Mouse (Mus musculus) hindbrain, postnatal 0 days (tissue): Measurements from ENCODE around the gene Pigu. TPM values are rescaled to one million over a fixed set of nuclear protein-coding genes. Genes with fewer than 3 reads are reported as not detected.

ENCODE experiments used
- ATAC-seq: fragments of 200-750 bp; cut with Nextera tagmentation; 2 replicates; pipeline ENCODE4 v1.8.0; 2017; ENCODE audit warnings: mild to moderate bottlenecking, moderate TSS enrichment, moderate library complexity
- DNase-seq: peaks from one replicate; pipeline ENCODE4 v3.0.0-alpha.2; 2015; ENCODE audit warnings: low spot score
- H3K27ac ChIP-seq: fragments of 300-500 bp; sonication (generic); 2 replicates; pipeline ENCODE4 v1.5.1; 2014; ENCODE audit warnings: mild to moderate bottlenecking
- H3K27me3 ChIP-seq: fragments of 300-500 bp; sonication (generic); 2 replicates; pipeline ENCODE4 v1.6.1; 2014; ENCODE audit warnings: low read length, mixed read lengths; ENCODE audit not compliant: insufficient read depth
- H3K36me3 ChIP-seq: fragments of 300-500 bp; sonication (generic); 2 replicates; pipeline ENCODE4 v1.6.1; 2014; ENCODE audit warnings: low read length, mixed read lengths; ENCODE audit not compliant: insufficient read depth
- H3K4me1 ChIP-seq: fragments of 300-500 bp; sonication (generic); 2 replicates; pipeline ENCODE4 v1.6.1; 2014; ENCODE audit warnings: antibody characterized with exemption, low read length, mixed read lengths; ENCODE audit not compliant: insufficient read depth
- H3K4me2 ChIP-seq: fragments of 300-500 bp; sonication (generic); 2 replicates; pipeline ENCODE4 v1.6.1; 2014; ENCODE audit warnings: low read depth, mild to moderate bottlenecking, low read length, moderate library complexity, mixed read lengths
- H3K4me3 ChIP-seq: fragments of 300-500 bp; sonication (generic); 2 replicates; pipeline ENCODE4 v1.5.1; 2014; ENCODE audit warnings: low read length
- H3K9ac ChIP-seq: fragments of 300-500 bp; sonication (generic); replicated peaks from 2 replicates; pipeline ENCODE4 v1.6.1; 2014; ENCODE audit warnings: mild to moderate bottlenecking, low read length, moderate library complexity, mixed read lengths
- H3K9me3 ChIP-seq: fragments of 300-500 bp; sonication (generic); 2 replicates; pipeline ENCODE4 v1.6.1; 2016; ENCODE audit warnings: low read length, mixed read lengths
- CTCF ChIP-seq: IDR thresholded peaks from 2 replicates; pipeline ENCODE4 v1.5.1; 2016; ENCODE audit warnings: antibody characterized with exemption, control low read depth, low read depth
- WGBS: fragments of 180-500 bp; shearing (Covaris S2); extraction: QIAGEN DNeasy Blood & Tissue Kit; methylation state at CpG from one replicate; pipeline ENCODE4 v1.1.7; 2014; 5-methylcytosine and 5-hydroxymethylcytosine counted together
- polyA plus RNA-seq: library from polyadenylated mRNA; unstranded; fragments of >200 nt; fragmentation: Nextera tagmentation; extraction: Ambion mirVana; gene quantifications from 2 replicates; pipeline ENCODE4 v1.2.1, GENCODE M21; 2015
- total RNA-seq: library from RNA; depleted of rRNA; stranded (reverse); fragments of >200 nt; gene quantifications from 2 replicates; pipeline ENCODE4 v1.2.3, GENCODE M21; 2014

Pigu gene
- total and polyA plus RNA-seq, 2 experiments from 2014 or later, result 49.7 to 53.3 TPM

- no peak for TF ChIP-seq CTCF
- Histone ChIP-seq H3K27me3 (no peaks in the 10 kb centered on the region), H3K27ac (no peak overlapping the region), H3K9ac (no peak overlapping the region), H3K4me1 (no peaks in the 10 kb centered on the region), H3K9me3 (no peaks in the 10 kb centered on the region), H3K36me3 (peaks cover 29% of the 10 kb centered on the region), H3K4me3 (no peak overlapping the region), H3K4me2 (no peak overlapping the region)
- no peak for DNase-seq
- 82% methylated on average over 1 of the region's 1 CpGs for WGBS
- ATAC-seq, result no peak
Observed at GRCm38 (mm10) chr2:155335231-155335630, 22.0 kb downstream of the Pigu start.

- H3K27ac ChIP-seq, result no peak overlapping the region
- no peak overlapping the region for H3K9ac ChIP-seq
- ATAC-seq (no peak), DNase-seq (no peak)
- 92% methylated on average over 1 of the region's 1 CpGs for WGBS
- H3K27me3 ChIP-seq, result no peaks in the 10 kb centered on the region
- no peak overlapping the region for H3K4me2 ChIP-seq
- no peak overlapping the region for H3K4me3 ChIP-seq
- no peaks in the 10 kb centered on the region for H3K4me1 ChIP-seq
- no peaks in the 10 kb centered on the region for H3K9me3 ChIP-seq
- H3K36me3 ChIP-seq, result peaks cover 35% of the 10 kb centered on the region
- TF ChIP-seq CTCF, result no peak
Observed at GRCm38 (mm10) chr2:155333421-155333820, 23.8 kb downstream of the Pigu start.

- H3K36me3 ChIP-seq, result peaks cover 44% of the 10 kb centered on the region
Observed at GRCm38 (mm10) chr2:155331351-155331750, 25.9 kb downstream of the Pigu start.

GRCm38 (mm10) chr2:155330811-155331210 is 26.4 kb downstream of the Pigu start:
- H3K4me2 ChIP-seq, result no peak overlapping the region
- no peaks in the 10 kb centered on the region for H3K4me1 ChIP-seq
- WGBS, result 95% methylated on average over 4 of the region's 4 CpGs
- no peak overlapping the region for H3K9ac ChIP-seq
- DNase-seq, result no peak
- TF ChIP-seq CTCF, result no peak
- H3K27me3 ChIP-seq, result no peaks in the 10 kb centered on the region
- no peaks in the 10 kb centered on the region for H3K9me3 ChIP-seq
- no peak overlapping the region for H3K4me3 ChIP-seq
- no peak for ATAC-seq
- no peak overlapping the region for H3K27ac ChIP-seq
- peaks cover 48% of the 10 kb centered on the region for H3K36me3 ChIP-seq

More at GRCm38 (mm10) chr2:155331351-155331750, 25.9 kb downstream of the Pigu start:
- H3K9me3 ChIP-seq, result no peaks in the 10 kb centered on the region
- H3K4me3 ChIP-seq, result no peak overlapping the region
- TF ChIP-seq CTCF, result no peak
- no peak overlapping the region for H3K9ac ChIP-seq
- ATAC-seq (no peak), DNase-seq (no peak)
- 94% methylated on average over 4 of the region's 4 CpGs for whole genome bisulfite sequencing
- H3K4me1 ChIP-seq, result no peaks in the 10 kb centered on the region
- H3K27me3 ChIP-seq, result no peaks in the 10 kb centered on the region
- no peak overlapping the region for H3K27ac ChIP-seq
- no peak overlapping the region for H3K4me2 ChIP-seq

- TF ChIP-seq CTCF, result no peak
- H3K4me2 ChIP-seq, result no peak overlapping the region
- WGBS, result 91% methylated on average over 2 of the region's 2 CpGs
- H3K27ac ChIP-seq, result no peak overlapping the region
- H3K36me3 ChIP-seq, result peaks cover 39% of the 10 kb centered on the region
- H3K27me3 ChIP-seq, result no peaks in the 10 kb centered on the region
- H3K9me3 ChIP-seq, result no peaks in the 10 kb centered on the region
- no peak for ATAC-seq
- H3K4me3 ChIP-seq, result no peak overlapping the region
- no peak for DNase-seq
- no peaks in the 10 kb centered on the region for H3K4me1 ChIP-seq
- H3K9ac ChIP-seq, result no peak overlapping the region
Observed at GRCm38 (mm10) chr2:155329707-155330106, 27.5 kb downstream of the Pigu start.

GRCm38 (mm10) chr2:155328906-155329305 is 28.3 kb downstream of the Pigu start:
- ATAC-seq, result no peak
- no peak overlapping the region for H3K9ac ChIP-seq
- no peaks in the 10 kb centered on the region for H3K27me3 ChIP-seq
- no peaks in the 10 kb centered on the region for H3K9me3 ChIP-seq
- H3K4me3 ChIP-seq, result no peak overlapping the region
- no peak for TF ChIP-seq CTCF
- DNase-seq, result no peak
- H3K4me1 ChIP-seq, result no peaks in the 10 kb centered on the region
- no peak overlapping the region for H3K27ac ChIP-seq
- peaks cover 31% of the 10 kb centered on the region for H3K36me3 ChIP-seq
- no peak overlapping the region for H3K4me2 ChIP-seq

- H3K36me3 ChIP-seq, result peaks cover 30% of the 10 kb centered on the region
- no peaks in the 10 kb centered on the region for H3K4me1 ChIP-seq
- DNase-seq (no peak), ATAC-seq (no peak)
- no peaks in the 10 kb centered on the region for H3K27me3 ChIP-seq
- 93% methylated on average over 5 of the region's 5 CpGs for WGBS
- H3K27ac ChIP-seq, result no peak overlapping the region
- no peak for TF ChIP-seq CTCF
- H3K4me2 ChIP-seq, result no peak overlapping the region
- H3K4me3 ChIP-seq, result no peak overlapping the region
- no peak overlapping the region for H3K9ac ChIP-seq
- no peaks in the 10 kb centered on the region for H3K9me3 ChIP-seq
Observed at GRCm38 (mm10) chr2:155327906-155328305, 29.3 kb downstream of the Pigu start.

GRCm38 (mm10) chr2:155326001-155326400 is 31.2 kb downstream of the Pigu start:
- no peak overlapping the region for H3K9ac ChIP-seq
- no peak for TF ChIP-seq CTCF
- ATAC-seq (no peak), DNase-seq (no peak)
- no peak overlapping the region for H3K27ac ChIP-seq
- H3K36me3 ChIP-seq, result peaks cover 27% of the 10 kb centered on the region
- no peak overlapping the region for H3K4me2 ChIP-seq
- H3K27me3 ChIP-seq, result no peaks in the 10 kb centered on the region
- no peaks in the 10 kb centered on the region for H3K9me3 ChIP-seq
- H3K4me3 ChIP-seq, result no peak overlapping the region
- WGBS, result 93% methylated on average over 4 of the region's 4 CpGs
- no peaks in the 10 kb centered on the region for H3K4me1 ChIP-seq
